Mouse (Mus musculus) heart, adult 2 months (tissue): ENCODE measurements around the gene Nckap5.

Experiments
- CTCF ChIP-seq: fragments of 200-600 bp; IDR thresholded peaks from 2 replicates; pipeline ENCODE4 v1.8.1; 2022; ENCODE audit warnings: antibody characterized with exemption, mild to moderate bottlenecking, moderate library complexity
- EP300 ChIP-seq: fragments of 200-500 bp; IDR thresholded peaks from 2 replicates; pipeline ENCODE4 v1.6.1; 2011; ENCODE audit warnings: low read depth, low read length, control low read depth; ENCODE audit not compliant: insufficient read depth
- POLR2A ChIP-seq: fragments of 200-500 bp; IDR thresholded peaks from 2 replicates; pipeline ENCODE4 v1.6.1; 2011; ENCODE audit warnings: mild to moderate bottlenecking, low read depth, low read length, control low read depth; ENCODE audit not compliant: insufficient read depth

DNA sequence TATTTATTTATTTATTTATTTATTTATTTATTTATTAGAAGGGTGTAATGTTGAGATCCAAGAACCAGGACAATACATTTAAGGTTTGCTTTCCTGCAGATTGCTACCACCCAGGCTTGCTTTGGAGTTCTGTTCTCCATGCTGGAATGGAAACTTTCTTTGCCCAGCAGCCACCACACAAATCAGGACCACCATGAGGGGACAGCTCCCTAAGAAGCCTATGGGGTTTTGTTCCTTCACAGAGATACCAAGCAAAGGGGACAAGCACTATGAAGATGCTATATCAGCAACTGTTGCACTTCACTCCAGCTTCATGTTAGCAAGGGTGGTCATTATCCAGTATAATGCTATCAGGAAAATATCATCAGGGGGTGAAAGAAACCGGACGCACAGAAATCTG, 513.7 kb downstream of the Nckap5 start:
- TF ChIP-seq POLR2A: no peak
- no peak for TF ChIP-seq CTCF
- TF ChIP-seq EP300: no peak
